Mouse (Mus musculus) liver (tissue): ENCODE results near the gene Slc9a9.

ENCODE experiments used
- DNase-seq: peaks from one replicate; pipeline ENCODE4 v3.0.0-alpha.2; 2020; ENCODE audit warnings: mixed read lengths

Gene Slc9a9

DNA sequence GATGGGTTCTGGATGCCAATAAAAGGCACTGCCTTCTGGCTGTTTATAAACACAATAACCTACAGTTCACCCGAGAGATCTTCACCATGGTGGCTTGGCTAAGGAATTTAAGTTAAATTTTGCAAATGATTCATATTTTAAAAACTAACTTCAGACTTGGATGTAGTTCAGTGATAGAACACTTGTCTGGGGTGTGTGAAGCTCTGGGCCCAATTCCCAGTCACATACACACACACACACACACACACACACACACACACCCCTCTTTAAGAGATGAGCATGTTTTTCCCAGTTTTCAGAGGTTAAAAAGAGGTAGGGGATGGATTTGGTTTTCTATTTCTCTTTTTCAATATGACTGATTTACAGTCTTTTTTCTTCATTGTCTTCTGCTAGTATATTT, 15.9 kb downstream of the Slc9a9 start:
- DNase-seq, result no peak

DNA sequence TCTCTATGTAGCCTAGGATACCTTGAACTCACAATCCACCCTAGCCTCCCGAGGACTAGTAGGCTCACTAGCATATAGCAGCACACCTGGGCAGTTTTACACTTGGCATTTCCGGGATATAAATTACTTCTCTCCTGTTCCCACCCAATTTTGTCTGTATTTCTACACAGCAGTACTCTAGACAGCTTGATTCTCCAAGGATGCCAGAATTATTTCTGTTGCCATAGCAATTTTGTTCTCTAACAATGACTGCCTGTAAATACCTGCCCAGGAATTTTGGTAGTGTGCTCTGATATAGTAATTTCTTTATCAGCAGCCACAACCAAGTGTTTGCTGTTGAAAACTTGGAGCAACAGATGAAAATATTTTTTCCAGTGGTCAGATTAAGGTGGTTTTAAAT, 16.7 kb downstream of the Slc9a9 start:
- no peak for DNase-seq

DNA sequence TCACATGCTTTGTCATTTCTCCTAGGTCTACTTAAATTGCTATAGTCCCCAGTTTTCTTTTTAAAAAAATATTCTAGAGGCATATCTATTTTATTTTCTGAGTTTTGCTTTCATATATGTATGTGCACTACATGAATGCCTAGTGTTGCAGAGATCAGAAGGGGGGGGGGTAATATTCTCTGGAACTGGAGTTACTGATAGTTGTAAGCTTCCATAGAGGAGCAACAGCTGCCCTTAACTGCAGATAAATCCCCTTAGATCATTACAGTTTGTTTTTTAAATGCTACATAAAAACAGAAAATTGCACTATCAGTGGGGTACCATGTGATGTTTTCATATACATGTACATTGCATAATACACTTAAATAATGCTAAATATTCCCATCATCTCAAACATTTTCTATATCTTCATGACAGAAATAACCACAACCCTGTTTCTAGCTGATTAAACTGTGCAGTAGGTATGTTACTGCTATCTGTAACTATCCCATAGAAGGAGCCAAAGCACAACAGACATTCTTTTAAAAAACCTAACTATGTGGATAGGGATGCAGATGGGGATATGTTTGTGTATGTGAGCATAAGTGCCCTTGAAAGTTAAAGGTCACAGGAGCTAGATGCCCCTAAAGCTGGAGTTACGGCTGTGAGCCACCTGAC, 17.6 kb downstream of the Slc9a9 start:
- no peak for DNase-seq

DNA sequence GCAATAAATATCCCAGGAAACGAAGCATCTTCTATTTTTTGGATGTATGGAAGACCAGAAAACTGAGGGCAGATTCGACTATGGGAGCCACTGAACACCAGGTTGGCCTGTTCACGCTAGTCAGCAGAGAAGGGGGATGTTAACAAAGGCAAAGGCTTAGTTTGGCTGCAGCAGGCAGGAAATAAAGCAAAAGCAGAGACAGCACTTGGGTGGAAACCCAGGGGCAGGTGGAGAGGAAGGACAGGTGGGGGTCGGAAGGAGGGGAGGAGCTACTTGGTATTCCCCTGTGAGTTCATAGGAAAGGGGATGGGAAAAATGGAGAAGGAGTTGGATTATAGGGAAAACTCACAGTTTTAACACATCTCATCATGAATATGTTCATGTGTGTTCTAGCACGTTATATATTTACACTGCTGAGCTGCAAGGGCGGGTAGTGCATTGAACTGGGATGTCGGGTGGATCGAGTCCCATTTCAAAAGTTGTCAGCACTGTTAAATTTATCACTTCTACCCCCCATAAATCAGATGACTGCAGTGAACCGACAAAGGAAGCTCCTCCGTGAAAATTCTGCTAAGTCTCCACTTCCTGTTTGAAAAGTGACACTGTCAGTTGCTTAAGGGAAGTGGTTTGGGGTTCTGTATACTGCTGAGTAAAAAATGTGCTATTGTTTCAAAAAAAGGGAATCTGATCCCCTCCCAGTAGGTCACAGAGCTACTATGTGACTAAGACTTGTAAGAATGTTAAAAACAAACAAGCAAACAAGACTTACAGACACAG, 21.8 kb downstream of the Slc9a9 start:
- DNase-seq, result no peak

DNA sequence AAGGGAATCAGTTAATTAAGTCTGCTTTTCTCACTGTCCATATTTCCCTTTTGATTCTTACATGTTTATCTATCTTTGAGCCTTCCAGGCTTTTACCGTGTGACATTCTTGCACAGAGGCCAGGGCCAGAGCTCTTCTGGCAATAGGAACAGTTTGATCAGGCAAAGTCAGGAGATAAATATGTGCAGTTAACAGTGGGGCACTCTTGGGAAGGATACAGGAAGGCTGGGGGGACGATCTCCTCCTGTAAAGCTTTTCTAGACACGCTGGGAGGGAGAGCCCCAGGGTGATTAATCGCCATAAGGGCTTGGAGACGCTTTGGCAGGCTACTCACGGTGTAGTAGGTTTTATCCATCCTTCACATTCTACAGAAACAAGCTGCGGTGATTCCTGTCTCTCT, 22.4 kb downstream of the Slc9a9 start:
- DNase-seq, result no peak

DNA sequence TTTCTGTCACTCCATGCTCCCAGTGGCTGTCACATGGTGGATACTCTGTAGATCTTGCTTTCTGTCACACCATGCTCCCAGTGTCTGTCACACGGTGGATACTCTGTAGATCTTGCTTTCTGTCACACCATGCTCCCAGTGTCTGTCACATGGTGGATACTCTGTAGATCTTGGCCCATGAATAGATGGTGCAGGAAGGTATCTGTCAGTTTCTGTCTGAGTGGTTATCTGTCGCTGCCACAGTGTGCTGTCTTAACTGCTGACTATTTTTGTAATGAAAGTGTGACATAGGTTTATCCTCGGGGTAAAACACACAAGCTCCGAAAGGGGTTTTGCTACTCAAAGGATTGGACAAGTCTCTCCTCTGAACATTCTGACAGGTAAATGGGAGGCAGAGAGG, 24.5 kb downstream of the Slc9a9 start:
- no peak for DNase-seq

DNA sequence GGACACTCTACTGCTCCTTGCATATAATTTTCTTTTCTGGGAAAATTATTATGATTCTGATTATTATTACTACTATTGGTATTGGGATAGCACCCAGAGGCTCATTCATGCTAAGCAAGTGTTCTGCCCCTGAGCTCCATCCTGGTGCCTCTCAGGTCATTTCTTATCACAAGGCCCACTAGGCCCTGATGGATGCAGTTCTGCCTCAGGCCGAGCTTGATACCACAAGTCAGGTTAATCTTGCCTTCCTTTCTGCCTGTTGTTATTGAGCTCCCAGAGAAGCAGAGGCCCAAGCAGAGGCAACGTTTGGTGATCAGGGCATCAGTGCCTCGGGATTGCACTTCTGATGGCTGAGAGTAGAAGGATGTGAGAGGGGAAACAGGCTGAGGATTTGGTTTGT, 25.3 kb downstream of the Slc9a9 start:
- peak; percentile 58 for DNase-seq

DNA sequence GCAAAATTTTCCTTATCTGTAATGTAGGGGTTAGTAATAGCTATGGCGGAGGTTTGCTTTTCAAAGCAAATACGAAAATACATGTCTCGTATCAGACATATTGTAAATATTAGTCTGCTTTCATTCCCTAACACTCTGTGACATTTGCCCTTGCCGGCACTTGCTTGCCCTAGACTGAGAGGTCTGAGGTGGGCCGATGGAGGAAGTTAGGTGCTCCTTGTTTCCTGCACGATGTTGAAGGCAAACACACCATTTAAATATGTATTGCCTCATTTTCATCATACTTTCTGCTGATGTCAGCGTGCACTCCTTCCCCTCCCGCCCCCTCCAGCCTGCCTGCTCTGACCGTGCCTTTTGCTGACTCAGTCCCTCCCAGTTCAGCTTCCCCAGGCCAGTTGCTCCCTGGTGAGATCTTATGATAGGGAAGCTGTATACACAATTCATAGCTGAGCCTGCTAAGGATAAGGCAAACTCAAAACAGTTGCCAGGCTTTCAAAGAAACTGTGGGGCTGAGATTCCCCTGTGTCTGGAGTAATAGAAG, 26.9 kb downstream of the Slc9a9 start:
- DNase-seq, result peak; percentile 77

DNA sequence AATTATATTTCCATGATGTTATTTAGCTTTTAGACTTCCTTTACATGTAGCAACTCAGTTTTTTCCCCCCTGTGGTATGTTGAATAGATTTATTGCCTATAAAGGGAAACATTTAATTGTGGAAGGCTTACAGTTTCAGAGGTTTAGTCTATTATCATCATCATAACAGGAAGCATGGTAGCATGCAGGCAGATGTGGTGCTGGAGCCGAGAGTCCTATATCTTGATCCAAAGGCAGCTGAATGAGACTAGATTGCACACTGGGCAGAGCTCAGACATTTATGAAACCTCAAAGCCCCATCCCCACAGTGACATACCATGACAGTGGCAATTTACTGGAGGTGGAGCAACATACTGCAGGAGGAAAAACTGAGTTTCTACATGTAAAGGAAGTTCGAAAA, 28.5 kb downstream of the Slc9a9 start:
- no peak for DNase-seq

DNA sequence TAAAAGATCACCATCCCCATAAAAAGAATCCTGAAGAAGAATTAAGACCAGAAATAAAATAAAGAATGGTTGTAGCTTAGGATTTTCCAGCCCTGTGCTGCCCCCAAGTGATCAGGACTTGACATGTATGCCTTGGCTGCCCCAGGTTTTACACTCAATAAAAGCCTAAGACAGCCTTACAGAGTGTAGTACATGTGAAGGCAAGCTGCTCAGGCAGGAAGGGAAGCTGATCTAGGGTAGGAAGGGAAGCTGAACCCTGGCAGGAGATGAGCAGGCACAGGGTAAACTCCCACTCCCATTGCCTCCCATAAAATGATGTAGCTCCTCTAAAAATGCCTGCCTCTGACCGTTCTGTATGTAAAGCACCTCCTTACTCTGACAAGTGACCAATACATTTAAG, 30.8 kb downstream of the Slc9a9 start:
- DNase-seq, result peak; percentile 32

DNA sequence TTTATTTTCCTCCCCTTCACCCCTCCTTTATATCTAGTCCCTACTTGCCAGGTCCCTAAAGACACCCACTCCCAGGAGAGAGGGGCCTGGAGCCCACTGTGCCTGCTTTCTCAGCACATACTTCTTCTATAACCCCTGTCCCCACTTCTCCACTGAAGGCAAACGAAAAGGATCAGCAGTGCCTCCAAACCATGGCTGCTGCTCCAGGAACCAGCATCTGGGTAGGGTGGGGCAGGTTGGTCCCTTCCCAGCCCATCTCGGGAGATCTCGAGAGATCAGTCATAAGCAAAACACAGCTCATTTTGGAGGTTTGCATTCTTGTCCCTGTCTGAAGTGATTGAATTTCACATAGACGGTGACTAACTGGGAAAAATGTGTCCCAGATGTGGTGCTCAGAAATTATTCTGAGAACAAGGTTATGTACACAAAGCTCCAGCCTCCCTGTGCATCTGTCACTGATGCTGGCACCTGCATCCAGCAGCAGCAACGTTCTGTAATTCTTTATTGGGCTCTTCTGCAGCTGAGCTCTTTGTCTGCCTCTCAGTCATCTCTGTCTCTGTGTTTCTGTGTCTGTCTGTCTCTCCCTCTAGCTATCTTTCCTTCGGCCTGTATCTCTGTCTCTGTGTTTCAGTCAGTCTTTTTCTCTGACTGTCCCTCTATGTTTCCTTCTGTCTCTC, 31.6 kb downstream of the Slc9a9 start:
- no peak for DNase-seq

DNA sequence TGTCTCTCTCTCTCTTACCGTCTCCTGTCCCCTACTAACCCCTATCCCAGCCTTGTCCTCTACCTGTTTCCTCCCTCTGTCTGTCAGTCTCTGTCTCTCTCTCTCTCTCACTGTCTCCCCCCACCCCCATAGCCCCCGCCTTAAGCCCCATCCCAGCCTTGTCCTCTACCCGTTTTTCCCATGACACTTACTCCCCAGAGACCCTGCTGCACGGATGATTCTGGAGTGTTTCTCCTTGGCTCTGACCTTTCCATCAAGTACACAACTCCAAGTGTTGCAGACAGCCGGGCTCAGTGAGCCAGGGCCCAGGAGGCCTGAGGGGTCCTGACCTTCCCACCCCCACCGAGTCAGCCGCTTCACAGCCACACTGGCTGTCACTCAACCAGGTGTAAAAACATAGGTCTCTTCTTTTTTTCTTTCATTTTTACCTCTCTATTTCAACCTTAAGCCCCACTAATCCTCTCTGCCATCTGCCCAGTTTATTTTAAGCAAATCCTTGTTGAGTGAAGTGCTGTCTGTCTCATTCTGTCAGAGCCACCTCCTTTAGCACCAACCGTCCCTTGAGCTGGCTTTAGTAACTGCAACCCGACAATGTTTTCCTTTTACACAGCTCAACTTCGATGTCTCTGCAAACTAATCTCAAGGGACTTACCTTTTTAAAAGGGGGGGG, 32.4 kb downstream of the Slc9a9 start:
- no peak for DNase-seq

DNA sequence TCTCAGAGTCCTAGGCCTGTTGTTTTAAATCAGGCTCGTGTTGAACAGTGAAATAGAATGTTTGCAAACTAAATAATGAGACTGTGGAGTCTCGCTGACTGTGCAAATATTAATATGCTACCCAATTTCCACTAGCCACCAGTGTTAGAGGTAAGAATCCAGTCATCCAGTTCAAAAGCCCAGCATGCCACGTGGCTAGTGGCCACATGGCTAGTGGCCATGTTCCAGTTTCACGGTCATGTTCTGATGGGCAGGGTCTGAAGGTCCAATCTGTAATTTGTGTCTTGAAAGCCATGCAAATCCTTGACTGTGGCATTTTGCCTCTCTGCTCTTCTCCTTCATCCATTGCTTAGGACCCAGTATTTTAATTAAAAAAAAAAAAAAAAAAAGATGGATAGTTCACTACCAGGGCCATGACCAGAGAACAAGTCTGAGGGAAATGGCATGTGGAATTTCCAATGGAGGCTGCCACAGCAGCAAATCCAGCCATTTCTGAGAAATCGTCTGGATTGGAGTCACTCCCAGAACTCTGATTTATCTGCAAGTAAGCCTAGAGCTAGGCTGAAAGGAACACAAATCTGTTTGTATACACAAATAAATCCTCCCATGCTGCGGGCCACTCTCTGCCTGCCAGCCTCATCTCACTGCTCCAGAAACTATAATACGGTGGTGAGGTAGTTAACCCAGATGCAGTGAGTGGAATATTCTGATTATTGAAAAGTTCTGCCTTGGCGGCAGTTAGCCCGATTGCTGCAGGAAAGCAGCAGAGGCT, 35.5 kb downstream of the Slc9a9 start:
- DNase-seq, result no peak

DNA sequence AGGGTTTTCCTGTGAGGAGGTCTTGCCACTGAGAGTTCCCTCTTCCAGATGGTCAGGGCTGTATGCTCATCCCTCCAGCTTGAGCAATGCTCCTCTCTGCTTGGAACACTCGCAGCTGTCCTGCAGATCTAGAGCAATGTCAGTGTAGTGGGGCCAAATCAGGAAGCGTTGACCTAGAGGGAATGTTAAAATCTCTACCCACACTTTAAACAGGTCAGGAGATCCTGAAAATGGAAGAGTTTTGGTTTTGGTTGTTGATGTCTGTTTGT, 36.0 kb downstream of the Slc9a9 start:
- no peak for DNase-seq

DNA sequence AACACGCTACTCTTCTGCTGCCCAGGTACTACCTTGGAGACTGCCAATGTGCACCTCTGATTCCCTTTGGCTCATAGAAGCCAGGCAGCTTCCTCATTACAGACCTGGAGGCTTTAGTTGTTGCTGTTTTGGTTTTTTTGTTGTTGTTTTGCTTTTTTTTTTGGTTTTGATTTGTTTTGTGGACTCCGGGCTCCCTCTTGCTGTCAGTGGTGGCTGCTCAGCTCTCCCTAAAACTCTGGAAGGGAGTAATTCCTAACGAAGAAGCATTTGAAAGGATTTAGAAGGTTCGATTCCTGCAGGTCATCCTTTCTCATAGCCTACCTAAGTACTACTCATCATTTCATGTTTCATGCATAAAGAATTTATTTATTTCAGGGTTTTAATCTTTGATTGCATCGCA, 42.4 kb downstream of the Slc9a9 start:
- DNase-seq, result no peak

DNA sequence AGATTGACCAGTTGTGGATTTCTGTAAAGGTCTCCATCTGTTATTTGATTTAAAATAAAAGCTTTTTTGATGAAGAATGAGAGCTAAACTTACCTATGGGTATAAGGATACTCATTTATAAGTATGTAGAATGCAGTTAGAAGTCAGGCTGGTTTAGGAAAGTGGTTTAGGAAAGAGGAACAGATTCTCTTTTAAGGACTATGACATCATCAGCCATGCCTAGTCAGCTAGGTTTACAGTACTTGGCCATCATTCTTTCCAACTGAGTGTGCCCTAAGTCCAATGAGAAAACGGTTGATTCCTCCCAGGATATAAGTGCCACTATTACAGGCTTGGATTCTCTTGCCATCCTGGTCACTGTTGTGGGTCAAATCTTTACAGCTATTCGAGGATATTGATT, 47.0 kb downstream of the Slc9a9 start:
- no peak for DNase-seq

DNA sequence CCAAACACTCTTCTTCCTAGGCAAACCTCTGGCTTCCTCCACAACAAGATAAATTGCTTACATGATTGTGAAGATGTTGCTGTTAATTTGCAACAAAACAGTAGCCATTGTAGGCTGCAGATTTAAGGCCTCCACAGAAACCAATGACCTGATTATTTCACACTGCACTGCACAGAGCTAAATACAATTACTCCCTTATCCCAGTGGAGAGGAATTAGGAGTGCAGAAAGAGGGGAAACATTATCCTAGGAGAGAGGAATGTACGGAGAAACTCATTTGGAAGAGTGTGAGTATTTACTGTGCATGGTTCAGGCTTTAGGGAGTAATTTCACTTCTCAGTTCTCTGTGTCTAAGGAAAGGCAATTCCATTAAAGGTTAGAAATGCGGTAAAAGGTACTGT, 53.9 kb downstream of the Slc9a9 start:
- no peak for DNase-seq

DNA sequence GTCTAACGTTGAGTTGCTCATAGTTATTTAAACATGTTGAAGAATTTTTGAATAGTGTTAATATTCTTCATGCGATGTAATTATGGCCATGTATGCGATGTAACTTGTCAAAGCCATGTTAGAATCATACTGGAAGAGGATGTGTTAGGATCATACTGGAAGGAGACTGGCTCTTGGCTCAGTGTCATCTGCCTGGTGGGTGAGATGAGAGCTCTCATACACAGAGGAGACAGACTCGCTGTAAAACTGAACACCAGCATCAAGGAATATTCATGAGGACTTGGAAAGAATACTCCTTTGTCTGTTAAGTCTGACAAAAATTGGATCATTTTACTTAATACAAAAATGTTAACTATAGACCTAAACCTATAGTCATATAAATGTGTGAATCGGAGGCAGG, 55.4 kb downstream of the Slc9a9 start:
- no peak for DNase-seq

DNA sequence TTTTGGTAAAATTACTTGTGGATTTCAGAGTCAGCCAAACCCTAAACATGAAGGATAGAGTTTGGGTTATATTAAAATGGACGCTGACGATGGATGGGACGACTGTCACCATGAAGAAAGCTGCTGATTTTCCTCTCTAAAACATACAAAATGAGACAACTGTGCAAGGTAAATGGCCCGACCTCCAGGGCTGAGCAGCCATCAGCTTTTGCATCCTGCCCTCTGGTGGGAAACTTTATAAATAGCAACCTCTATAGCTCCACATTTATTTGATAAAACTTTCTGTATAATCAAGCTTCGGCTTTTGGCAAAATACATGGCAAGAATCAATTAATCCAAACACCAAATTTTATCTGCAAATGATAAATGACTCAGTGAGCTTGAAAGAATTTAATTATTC, 57.7 kb downstream of the Slc9a9 start:
- DNase-seq, result no peak

DNA sequence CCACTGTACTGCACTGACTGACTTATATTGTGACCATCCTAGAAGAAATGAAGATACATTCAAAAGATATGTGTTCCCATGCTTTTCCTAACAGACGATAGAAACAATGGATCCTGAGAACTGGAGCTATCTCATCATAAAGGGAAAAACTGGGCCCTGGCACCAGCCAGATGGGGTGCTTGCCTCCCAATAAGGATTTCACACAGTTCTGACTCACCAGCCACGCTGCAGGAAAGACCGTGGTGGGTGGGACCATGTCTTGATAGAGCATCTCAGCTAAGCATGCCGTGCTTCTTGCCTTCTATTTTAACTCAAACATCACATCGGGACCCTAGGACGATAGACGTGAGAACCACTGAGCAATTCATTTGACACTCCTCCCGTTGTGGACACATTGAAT, 60.7 kb downstream of the Slc9a9 start:
- DNase-seq, result no peak

DNA sequence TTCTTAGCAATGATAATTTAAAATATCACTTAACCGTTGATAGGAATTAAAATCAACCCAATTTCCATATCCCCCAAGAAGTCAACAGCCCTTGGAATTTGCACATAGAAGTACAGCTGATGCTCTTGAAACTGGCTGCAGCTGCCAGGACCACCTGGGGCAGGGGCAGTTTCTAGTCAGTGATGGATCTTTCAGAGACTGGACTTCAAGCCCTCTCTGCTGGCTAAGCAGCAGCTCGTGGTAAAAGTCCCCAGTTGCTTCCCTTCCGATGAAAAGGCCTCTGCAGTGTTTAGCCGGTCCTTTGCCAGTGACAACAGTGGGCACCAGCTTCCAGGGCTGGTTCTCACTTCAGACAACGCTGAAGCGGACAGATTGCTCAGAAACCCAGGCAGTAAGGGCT, 62.4 kb downstream of the Slc9a9 start:
- no peak for DNase-seq

DNA sequence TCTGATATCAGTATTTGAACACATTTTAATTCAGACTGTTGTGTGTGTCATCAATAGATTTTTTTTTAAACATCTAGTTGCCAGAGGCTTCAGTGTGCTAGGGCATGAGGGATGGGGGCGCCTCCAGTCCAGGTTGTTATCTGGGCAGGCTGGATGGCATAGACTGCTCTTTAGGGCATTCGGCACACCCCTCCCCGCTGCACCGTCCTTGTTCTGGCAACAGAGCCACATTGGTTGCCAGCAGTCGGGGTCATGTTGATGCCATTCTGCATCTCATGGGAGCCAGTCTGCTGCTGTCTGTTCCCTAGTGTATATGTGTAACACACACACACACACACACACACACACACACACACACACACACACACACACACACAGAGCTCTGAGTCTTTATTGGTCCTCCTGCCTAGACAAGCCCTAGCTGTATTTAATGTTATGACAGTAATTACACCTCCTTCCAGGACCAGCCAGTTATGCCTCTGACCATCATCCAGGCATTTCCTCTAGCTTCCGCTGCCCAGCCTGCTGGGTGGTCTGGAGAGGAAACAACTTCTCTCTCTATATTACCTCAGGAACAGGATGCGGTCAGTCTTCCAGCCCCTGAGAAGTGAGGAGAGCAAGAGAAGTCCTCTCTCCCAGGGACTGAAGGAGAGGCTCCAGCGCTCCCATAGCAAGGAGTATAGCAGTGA, 63.0 kb downstream of the Slc9a9 start:
- no peak for DNase-seq
